Mouse (Mus musculus) heart, embryonic 16.5 days (tissue): Measurements from ENCODE around the gene Ssb. TPM values are rescaled to one million over a fixed set of nuclear protein-coding genes. Genes with fewer than 3 reads are reported as not detected.

Experiments
- ATAC-seq: fragments of 200-750 bp; cut with Nextera tagmentation; replicated peaks from 2 replicates; pipeline ENCODE4 v1.8.0; 2017; ENCODE audit warnings: moderate number of reproducible peaks; ENCODE audit not compliant: insufficient read depth, low FRiP score; ENCODE audit errors: extremely low read depth
- H3K27ac ChIP-seq: fragments of 300-500 bp; sonication (generic); 2 replicates; pipeline ENCODE4 v1.5.1; 2014; ENCODE audit warnings: mild to moderate bottlenecking, low read length, control low read depth, moderate library complexity
- H3K27me3 ChIP-seq: fragments of 300-500 bp; sonication (generic); 2 replicates; pipeline ENCODE4 v1.6.1; 2014; ENCODE audit warnings: low read length, mixed read lengths; ENCODE audit not compliant: control insufficient read depth, insufficient read depth
- H3K36me3 ChIP-seq: fragments of 300-500 bp; sonication (generic); 2 replicates; pipeline ENCODE4 v1.6.1; 2014; ENCODE audit not compliant: control insufficient read depth, insufficient read depth
- H3K4me1 ChIP-seq: fragments of 300-500 bp; sonication (generic); 2 replicates; pipeline ENCODE4 v1.6.1; 2014; ENCODE audit warnings: low read length, mixed read lengths; ENCODE audit not compliant: control insufficient read depth, insufficient read depth
- H3K4me2 ChIP-seq: fragments of 300-500 bp; sonication (generic); 2 replicates; pipeline ENCODE4 v1.6.1; 2014; ENCODE audit warnings: low read depth, mild to moderate bottlenecking, control low read depth, low read length
- H3K4me3 ChIP-seq: fragments of 300-500 bp; sonication (generic); 2 replicates; pipeline ENCODE4 v1.5.1; 2014; ENCODE audit warnings: mild to moderate bottlenecking, control low read depth, low read length
- H3K9ac ChIP-seq: fragments of 300-500 bp; sonication (generic); 2 replicates; pipeline ENCODE4 v1.6.1; 2014; ENCODE audit warnings: low read length, control low read depth
- H3K9me3 ChIP-seq: fragments of 300-500 bp; sonication (generic); replicated peaks from 2 replicates; pipeline ENCODE4 v1.6.1; 2016; ENCODE audit warnings: low read length; ENCODE audit not compliant: control insufficient read depth
- WGBS: fragments of 180-500 bp; shearing (Covaris S2); extraction: QIAGEN DNeasy Blood & Tissue Kit; methylation state at CpG from one replicate; pipeline ENCODE4 v1.1.7; 2014; 5-methylcytosine and 5-hydroxymethylcytosine counted together
- polyA plus RNA-seq: library from polyadenylated mRNA; unstranded; fragments of >200 nt; fragmentation: Nextera tagmentation; extraction: Ambion mirVana; gene quantifications from 2 replicates; pipeline ENCODE4 v1.2.1, GENCODE M21; 2015

Ssb gene
- polyA plus RNA-seq, 1 experiment from 2014 or later, result 193 TPM

DNA sequence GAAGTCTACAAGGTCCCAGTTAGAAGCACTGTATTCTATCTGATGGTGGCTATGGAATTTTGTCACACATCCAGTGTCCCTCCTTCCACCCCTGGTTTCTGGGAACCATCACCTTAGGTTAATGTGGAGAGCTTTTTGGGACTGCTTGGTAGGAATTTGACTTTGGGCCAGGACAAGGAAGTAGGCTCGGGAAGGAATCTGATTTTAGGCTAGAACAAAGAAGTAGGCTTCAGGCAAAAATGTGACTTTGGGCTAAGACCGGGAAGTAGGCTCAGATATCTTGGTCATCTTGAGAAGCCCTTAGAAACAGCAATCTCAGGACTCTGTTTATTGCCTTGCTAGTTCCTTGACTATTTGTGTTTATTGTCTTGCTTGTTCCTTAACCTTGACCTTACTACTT lies 27.6 kb downstream of the Ssb start:
- H3K9ac ChIP-seq, result no peak overlapping the region
- H3K27ac ChIP-seq, result no peak overlapping the region
- no peaks in the 10 kb centered on the region for H3K27me3 ChIP-seq
- no peak overlapping the region for H3K4me3 ChIP-seq
- H3K36me3 ChIP-seq, result no peaks in the 10 kb centered on the region
- WGBS, result 76% methylated on average over 2 of the region's 2 CpGs
- ATAC-seq, result no peak
- no peaks in the 10 kb centered on the region for H3K9me3 ChIP-seq
- no peak overlapping the region for H3K4me2 ChIP-seq
- peaks cover 11% of the 10 kb centered on the region for H3K4me1 ChIP-seq

DNA sequence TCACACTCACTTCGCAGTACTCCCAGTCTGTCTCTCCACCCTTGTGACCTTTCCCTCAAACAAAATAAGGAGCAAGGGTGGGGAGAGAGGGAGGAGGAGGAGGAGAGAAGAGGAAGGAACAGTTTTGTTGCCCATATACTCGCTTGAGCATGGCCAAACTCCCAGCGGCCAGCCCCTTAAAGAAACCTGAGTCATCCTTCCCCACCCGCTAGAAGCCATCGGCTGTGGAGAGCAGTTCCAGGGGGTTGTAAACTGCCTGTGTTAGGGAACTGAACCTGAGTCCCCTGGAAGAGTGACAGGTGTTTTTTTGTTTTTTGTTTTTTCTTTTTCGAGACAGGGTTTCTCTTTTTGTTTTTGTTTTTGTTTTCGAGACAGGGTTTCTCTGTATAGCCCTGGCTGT lies 29.5 kb downstream of the Ssb start:
- H3K27ac ChIP-seq, result no peak overlapping the region

DNA sequence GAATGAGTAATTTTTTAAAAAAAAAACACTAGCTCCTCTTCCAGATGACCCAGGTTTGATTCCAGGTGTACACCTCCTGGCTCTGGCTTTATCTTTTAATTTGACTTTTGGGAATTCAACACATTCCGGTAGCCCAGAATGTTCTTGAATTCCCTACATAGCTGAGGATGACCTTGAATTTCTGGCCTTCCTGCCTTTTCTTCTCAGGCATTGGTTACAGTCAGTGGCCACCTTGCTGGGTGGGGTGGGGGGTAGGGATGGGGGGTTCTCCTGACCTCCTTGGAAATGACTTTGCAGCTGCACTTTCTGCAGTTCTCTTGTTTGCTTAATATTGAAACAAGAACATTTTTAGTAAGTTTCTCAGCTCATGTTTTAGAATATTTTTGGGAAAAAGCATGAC lies 31.8 kb downstream of the Ssb start:
- no peak overlapping the region for H3K27ac ChIP-seq
- no peaks in the 10 kb centered on the region for H3K27me3 ChIP-seq
- H3K36me3 ChIP-seq, result no peaks in the 10 kb centered on the region
- H3K4me3 ChIP-seq, result no peak overlapping the region
- H3K9me3 ChIP-seq, result no peaks in the 10 kb centered on the region
- H3K4me1 ChIP-seq, result no peaks in the 10 kb centered on the region
- WGBS, result 28% methylated on average over 1 of the region's 1 CpGs
- no peak for ATAC-seq
- no peak overlapping the region for H3K4me2 ChIP-seq
- no peak overlapping the region for H3K9ac ChIP-seq

More for the DNA sequence above, 29.5 kb downstream of the Ssb start:
- H3K4me3 ChIP-seq, result no peak overlapping the region
- H3K36me3 ChIP-seq, result no peaks in the 10 kb centered on the region
- no peak overlapping the region for H3K4me2 ChIP-seq
- H3K9me3 ChIP-seq, result no peaks in the 10 kb centered on the region
- ATAC-seq, result no peak
- no peaks in the 10 kb centered on the region for H3K27me3 ChIP-seq
- no peak overlapping the region for H3K9ac ChIP-seq
- WGBS, result 58% methylated on average over 7 of the region's 7 CpGs
- 0 out of 2 replicates have a peak, but pooled peaks cover 2% of the 10 kb centered on the region for H3K4me1 ChIP-seq

DNA sequence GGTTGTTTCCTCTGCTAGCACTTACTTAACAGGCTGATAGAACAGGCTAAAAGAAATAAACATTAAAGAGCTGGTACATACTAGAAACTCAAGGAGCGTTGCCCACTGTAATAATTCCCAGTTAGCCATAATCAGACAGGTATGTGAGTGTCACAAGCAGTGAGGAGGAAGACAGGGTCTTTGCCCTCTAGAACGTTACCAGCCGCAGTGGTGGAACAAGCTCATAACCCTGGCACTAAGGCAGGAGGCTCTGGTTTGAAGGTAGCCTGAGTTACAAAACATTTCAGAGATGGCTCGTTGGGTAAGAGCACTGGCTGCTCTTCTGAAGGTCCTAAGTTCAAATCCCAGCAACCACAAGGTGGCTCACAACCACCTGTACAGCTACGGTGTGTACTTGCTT lies 32.5 kb downstream of the Ssb start:
- no peaks in the 10 kb centered on the region for H3K27me3 ChIP-seq
- no peaks in the 10 kb centered on the region for H3K36me3 ChIP-seq
- 74% methylated on average over 5 of the region's 5 CpGs for WGBS
- peaks cover 5% of the 10 kb centered on the region for H3K4me1 ChIP-seq
- H3K4me3 ChIP-seq, result no peak overlapping the region
- no peak for ATAC-seq
- H3K9ac ChIP-seq, result no peak overlapping the region
- no peak overlapping the region for H3K4me2 ChIP-seq
- H3K27ac ChIP-seq, result no peak overlapping the region
- H3K9me3 ChIP-seq, result no peaks in the 10 kb centered on the region

DNA sequence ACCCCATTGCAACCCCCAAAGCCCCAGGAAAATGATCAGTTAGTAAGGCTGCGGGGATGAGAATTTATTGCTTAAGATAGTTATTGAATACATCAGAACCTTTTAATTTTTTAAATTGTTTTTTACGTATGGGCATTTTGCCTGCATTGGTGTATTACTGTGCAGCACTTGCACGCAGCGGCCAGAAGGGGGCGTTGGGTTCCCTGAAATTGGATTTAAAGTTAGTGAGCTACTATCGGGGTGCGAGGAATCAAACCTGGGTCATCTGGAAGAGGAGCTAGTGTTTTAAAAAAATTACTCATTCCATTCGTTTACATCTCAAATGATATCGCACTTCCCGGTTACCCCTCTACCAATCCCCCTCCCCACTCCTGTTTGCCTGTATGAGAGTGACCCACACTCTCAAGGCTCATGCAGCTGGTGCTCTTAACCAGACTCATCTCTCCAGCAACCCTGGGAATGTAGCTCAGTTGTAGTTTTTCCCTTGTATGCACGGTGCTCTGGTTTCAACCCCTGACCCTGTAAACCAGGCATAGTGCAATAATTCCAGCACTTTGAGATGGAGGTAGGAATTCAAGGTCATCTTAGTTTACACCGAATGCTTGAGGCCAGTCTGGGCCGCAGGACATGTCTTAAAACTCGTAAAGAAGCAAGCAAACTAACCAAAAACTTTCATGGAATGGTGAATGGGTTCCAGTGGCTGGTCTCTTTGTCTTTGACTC lies 34.3 kb downstream of the Ssb start:
- H3K9me3 ChIP-seq, result no peaks in the 10 kb centered on the region
- peaks cover 6% of the 10 kb centered on the region for H3K4me1 ChIP-seq
- no peak overlapping the region for H3K4me3 ChIP-seq
- H3K9ac ChIP-seq, result no peak overlapping the region
- H3K36me3 ChIP-seq, result no peaks in the 10 kb centered on the region
- no peaks in the 10 kb centered on the region for H3K27me3 ChIP-seq
- H3K4me2 ChIP-seq, result no peak overlapping the region
- no peak overlapping the region for H3K27ac ChIP-seq
- no peak for ATAC-seq
- WGBS, result 64% methylated on average over 14 of the region's 14 CpGs

DNA sequence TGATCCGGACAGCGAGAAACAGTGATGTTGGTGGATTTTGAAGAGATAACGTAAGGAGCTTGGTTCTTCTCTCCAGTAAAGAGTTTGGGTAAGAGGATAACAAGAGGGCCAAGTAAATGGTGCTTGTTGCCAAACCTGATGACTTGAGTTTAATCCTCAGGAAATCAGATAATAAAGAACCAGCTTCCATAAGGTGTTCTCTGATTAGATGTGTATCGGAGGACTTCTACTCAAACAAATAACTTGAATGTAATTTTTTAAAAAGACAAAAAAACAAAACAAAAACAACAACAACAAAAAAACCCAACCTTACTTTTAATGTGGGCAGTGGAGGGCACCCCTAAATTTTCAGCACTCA lies 34.8 kb downstream of the Ssb start:
- H3K4me3 ChIP-seq, result no peak overlapping the region
- no peak for ATAC-seq
- WGBS, result 94% methylated on average over 4 of the region's 4 CpGs
- H3K9ac ChIP-seq, result no peak overlapping the region
- H3K9me3 ChIP-seq, result no peaks in the 10 kb centered on the region
- peaks cover 6% of the 10 kb centered on the region for H3K4me1 ChIP-seq
- no peak overlapping the region for H3K27ac ChIP-seq
- H3K27me3 ChIP-seq, result no peaks in the 10 kb centered on the region
- H3K4me2 ChIP-seq, result no peak overlapping the region
- no peaks in the 10 kb centered on the region for H3K36me3 ChIP-seq

DNA sequence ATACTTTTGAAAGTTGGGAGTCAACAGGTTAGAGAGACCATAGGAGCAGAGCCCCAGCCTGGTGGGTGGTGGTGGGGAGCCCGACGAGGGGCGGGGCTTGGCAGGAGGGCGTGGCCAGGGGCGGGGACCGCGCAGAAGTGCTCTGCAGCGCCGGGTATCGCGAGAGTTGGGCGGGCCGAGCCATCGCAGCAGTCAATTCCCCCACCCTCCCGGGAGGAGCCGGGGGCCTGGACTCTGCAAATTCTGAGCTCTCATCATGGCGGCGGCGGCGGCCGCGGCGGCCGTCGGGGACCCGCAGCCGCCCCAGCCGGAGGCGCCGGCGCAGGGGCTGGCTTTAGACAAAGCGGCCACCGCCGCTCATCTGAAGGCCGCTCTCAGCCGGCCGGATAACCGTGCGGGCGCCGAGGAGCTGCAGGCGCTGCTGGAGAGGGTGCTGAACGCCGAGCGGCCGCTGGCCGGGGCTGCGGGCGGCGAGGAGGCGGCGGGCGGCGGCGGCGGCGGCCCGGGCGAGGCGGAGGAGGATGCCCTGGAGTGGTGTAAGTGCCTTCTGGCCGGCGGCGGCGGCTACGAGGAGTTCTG lies 35.8 kb downstream of the Ssb start, which contains the start of gene Ubr3:
TSS of gene Ubr3 (plus strand) at position 208 of the 579 bp plus-strand sequence.
- Histone ChIP-seq H3K36me3 (no peaks in the 10 kb centered on the region), H3K4me3 (peak within 1 kb of the TSS; percentile 97), H3K27me3 (no peaks in the 10 kb centered on the region), H3K9me3 (no peaks in the 10 kb centered on the region), H3K4me1 (peaks cover 6% of the 10 kb centered on the region), H3K9ac (peak within 1 kb of the TSS; percentile 100), H3K27ac (peak within 1 kb of the TSS; percentile 96), H3K4me2 (peak within 1 kb of the TSS; percentile 85)
- WGBS, result 0% methylated on average over 48 of the region's 65 CpGs
- ATAC-seq, result peak; percentile 98

DNA sequence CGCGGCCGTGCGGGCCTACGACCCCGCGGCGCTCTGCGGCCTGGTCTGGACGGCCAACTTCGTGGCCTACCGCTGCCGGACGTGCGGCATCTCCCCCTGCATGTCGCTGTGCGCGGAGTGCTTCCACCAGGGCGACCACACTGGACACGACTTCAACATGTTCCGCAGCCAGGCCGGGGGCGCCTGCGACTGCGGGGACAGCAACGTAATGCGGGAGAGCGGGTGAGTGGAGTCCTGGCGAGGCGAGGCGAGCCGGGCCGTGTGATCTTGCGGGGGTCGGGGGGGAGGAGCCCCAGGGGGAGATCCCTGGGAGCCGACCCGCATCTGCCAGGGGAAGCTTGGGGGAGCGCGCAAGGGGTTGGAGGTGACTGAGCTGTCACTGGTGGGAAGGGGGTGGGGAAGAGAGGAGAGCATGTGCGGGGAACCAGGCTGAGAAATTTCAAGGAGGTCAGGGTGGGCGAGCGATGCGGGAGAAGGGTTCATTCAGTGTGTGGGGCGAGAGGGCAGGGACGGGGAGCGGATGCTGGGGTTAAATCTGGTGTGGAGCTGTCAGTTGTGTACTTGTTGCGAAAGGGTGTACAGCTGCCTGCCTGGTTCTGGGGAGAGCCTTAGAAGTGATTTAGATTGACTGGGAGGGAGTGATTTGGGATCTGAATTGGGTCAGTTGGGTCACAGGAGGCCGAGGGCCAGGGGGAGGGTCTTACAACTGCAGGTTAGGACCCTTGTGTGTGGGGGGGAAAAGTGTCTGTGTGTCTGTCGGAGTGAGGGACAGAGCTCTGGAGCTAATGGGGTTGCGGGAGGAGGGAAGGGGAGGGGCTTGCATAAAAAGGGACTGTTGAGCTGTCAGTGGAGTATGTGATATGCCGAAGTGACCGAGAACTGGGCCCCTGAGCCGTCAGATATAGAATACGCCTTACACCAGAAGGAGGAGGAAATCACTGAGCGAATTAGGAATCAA lies 36.5 kb downstream of the Ssb start:
- H3K4me2 ChIP-seq, result peak overlapping the region; percentile 85
- no peaks in the 10 kb centered on the region for H3K9me3 ChIP-seq
- H3K27ac ChIP-seq, result peak overlapping the region; percentile 96
- H3K27me3 ChIP-seq, result no peaks in the 10 kb centered on the region
- peak overlapping the region; percentile 100 for H3K9ac ChIP-seq
- peak overlapping the region; percentile 97 for H3K4me3 ChIP-seq
- WGBS, result under 1% methylated on average over 55 of the region's 55 CpGs
- peak; percentile 72 for ATAC-seq
- H3K4me1 ChIP-seq, result peaks cover 6% of the 10 kb centered on the region
- H3K36me3 ChIP-seq, result no peaks in the 10 kb centered on the region

DNA sequence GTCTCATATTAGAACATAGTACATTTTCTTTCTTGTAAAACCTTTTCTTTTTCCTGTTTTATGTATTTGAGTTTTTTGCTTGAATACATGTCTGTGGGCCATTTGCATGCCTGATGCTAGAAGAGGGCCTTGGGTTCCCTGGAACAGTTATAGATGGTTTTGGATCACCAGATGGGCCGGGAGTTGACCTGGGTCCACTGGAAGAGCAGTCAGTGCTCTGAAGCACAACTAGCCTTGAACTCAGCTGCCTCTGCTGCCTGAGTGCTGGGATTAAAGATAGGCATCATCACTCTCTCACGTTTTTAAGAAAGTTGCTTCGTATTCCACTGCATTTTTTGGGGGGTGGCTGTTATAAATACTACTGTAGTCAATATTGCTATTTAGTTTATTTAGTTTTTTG lies 42.2 kb downstream of the Ssb start:
- no peak overlapping the region for H3K27ac ChIP-seq
- H3K27me3 ChIP-seq, result no peaks in the 10 kb centered on the region
- no peak overlapping the region for H3K4me3 ChIP-seq
- no peak for ATAC-seq
- H3K36me3 ChIP-seq, result peaks cover 4% of the 10 kb centered on the region
- peaks cover 5% of the 10 kb centered on the region for H3K4me1 ChIP-seq
- 94% methylated on average over 3 of the region's 3 CpGs for WGBS
- H3K4me2 ChIP-seq, result no peak overlapping the region
- H3K9me3 ChIP-seq, result peaks cover 4% of the 10 kb centered on the region
- no peak overlapping the region for H3K9ac ChIP-seq
